ENCODE assay signal across 23 mouse cellular contexts in the genomic region with DNA sequence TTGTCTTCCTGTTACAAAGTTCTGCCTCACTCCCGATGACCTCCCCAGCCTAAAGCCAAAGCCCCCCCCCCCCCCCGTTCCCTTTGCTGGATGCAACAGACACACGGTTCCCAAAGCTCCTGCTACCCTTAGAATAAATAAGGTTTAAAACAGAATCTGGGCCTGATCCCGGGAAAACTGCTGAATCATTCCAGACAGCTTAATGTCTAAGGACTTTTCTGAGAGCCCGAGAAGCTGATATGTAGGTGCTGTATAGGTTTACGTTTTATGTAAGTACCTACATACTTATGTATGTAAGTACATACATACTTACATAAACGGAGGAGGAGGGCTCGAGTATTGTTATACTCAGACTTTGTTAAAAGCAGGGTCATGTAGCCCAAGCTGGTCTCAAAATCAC. TPM values are rescaled to one million over a fixed set of nuclear protein-coding genes. Genes with fewer than 3 reads are reported as not detected.
DNase-seq lines count a peak whose midpoint lies in the region; ATAC-seq and TF ChIP-seq lines count a peak whose summit lies in the region.
"Had no signal": no experiment of that assay in that cellular context is flagged by ENCODE, and none has a peak within 500 bp of the region (broad histone marks: within the 10 kb centered on the region; RNA-seq: fewer than 3 reads in every experiment).

No protein-coding gene starts in this region.

- peak overlapping the region; percentile 92 for H3K27ac ChIP-seq in layer of hippocampus, adult 2 months
- H3K27ac ChIP-seq in cortical plate, adult 2 months (ENCODE audit: insufficient read depth, low read length): peak overlapping the region; percentile 91
- H3K27ac ChIP-seq in liver, embryonic 13.5 days: peak overlapping the region; percentile 94
- H3K27ac ChIP-seq in liver, postnatal 0 days (ENCODE audit: low read depth): peak overlapping the region; percentile 34; the same call in 1 of the 2 replicates
- H3K27ac ChIP-seq: embryonic facial prominence, embryonic 13.5 days; forebrain, embryonic 12.5 days; gastrocnemius, adult 2 months; heart, embryonic 15.5 days; hindbrain, embryonic 13.5 days; hindbrain, postnatal 0 days had no signal

- ATAC-seq in liver, embryonic 13.5 days (ENCODE audit: low read depth): no peak
- ATAC-seq in liver, postnatal 0 days: no peak
- ATAC-seq: forebrain, embryonic 16.5 days; hindbrain, postnatal 0 days had no signal

- intact Hi-C loops in gastrocnemius, postnatal 36 days (cut with DNase I): no loop called here

- DNase-seq in layer of hippocampus, adult 2 months (ENCODE audit: low spot score in 2 of 2): no peak
- no peak for DNase-seq in layer of hippocampus, postnatal 14 days (ENCODE audit: low spot score in 2 of 2)
- no peak for DNase-seq in liver, embryonic 13.5 days
- no peak for DNase-seq in liver, postnatal 0 days
- DNase-seq in gastrocnemius, postnatal 36 days: no peak
- DNase-seq in ovary, postnatal 14 days (ENCODE audit: low spot score): no peak
- DNase-seq: adrenal gland, adult 8-10 months; adrenal gland, postnatal 36 days; cerebellum, adult 11 months; cerebellum, adult 8-10 months; cerebellum, postnatal 14 days; gastrocnemius, adult 2 months; gastrocnemius, postnatal 25 days; heart, adult 11 months; heart, postnatal 14 days had no signal

- peaks cover 14% of the 10 kb centered on the region for H3K4me1 ChIP-seq in cortical plate, adult 2 months (ENCODE audit: control insufficient read depth, insufficient read depth, low read length)
- H3K4me1 ChIP-seq in liver, embryonic 13.5 days (replicated peaks): peaks cover 85% of the 10 kb centered on the region
- H3K4me1 ChIP-seq in liver, postnatal 0 days (ENCODE audit: insufficient read depth): peaks cover 58% of the 10 kb centered on the region
- H3K4me1 ChIP-seq: embryonic facial prominence, embryonic 13.5 days; forebrain, embryonic 12.5 days; hindbrain, embryonic 13.5 days had no signal

- H3K4me2 ChIP-seq in liver, embryonic 13.5 days: peak overlapping the region; percentile 8; the same call in 1 of the 2 replicates
- no peak overlapping the region for H3K4me2 ChIP-seq in liver, postnatal 0 days (ENCODE audit: low read depth, low read length)
- H3K4me2 ChIP-seq: embryonic facial prominence, embryonic 13.5 days; forebrain, embryonic 12.5 days; heart, embryonic 15.5 days; hindbrain, embryonic 13.5 days had no signal

- H3K9me3 ChIP-seq in liver, embryonic 13.5 days (replicated peaks): no peaks in the 10 kb centered on the region
- no peaks in the 10 kb centered on the region for H3K9me3 ChIP-seq in liver, postnatal 0 days (ENCODE audit: low read length)
- H3K9me3 ChIP-seq: embryonic facial prominence, embryonic 13.5 days; forebrain, embryonic 12.5 days; heart, embryonic 10.5 days; heart, embryonic 15.5 days; hindbrain, embryonic 13.5 days had no signal

- peak overlapping the region; percentile 70 for H3K9ac ChIP-seq in liver, embryonic 13.5 days
- no peak overlapping the region for H3K9ac ChIP-seq in liver, postnatal 0 days (replicated peaks)
- H3K9ac ChIP-seq: embryonic facial prominence, embryonic 13.5 days; forebrain, embryonic 12.5 days; heart, embryonic 15.5 days; hindbrain, embryonic 13.5 days had no signal

- TF ChIP-seq EP300 in liver, postnatal 0 days (IDR thresholded peaks at IDR 0.05; ENCODE audit: low read depth): no peak

- WGBS in liver, embryonic 13.5 days (ENCODE audit: insufficient replicate concordance): 61% methylated on average over 8 of the region's 8 CpGs
- 70% methylated on average over 8 of the region's 8 CpGs for WGBS in liver, postnatal 0 days (ENCODE audit: insufficient replicate concordance)

- no peak for TF ChIP-seq CTCF in layer of hippocampus, adult 2 months (conservative IDR thresholded peaks at IDR 0.05)
- TF ChIP-seq CTCF in cortical plate, adult 2 months (IDR thresholded peaks at IDR 0.05; ENCODE audit: extremely low read depth, insufficient read depth, low read length): no peak
- TF ChIP-seq CTCF in liver, postnatal 0 days (IDR thresholded peaks at IDR 0.05; ENCODE audit: low read depth): no peak

- H3K27me3 ChIP-seq in liver, embryonic 13.5 days: no peaks in the 10 kb centered on the region
- no peaks in the 10 kb centered on the region for H3K27me3 ChIP-seq in liver, postnatal 0 days (ENCODE audit: insufficient read depth, low read length)
- H3K27me3 ChIP-seq: embryonic facial prominence, embryonic 13.5 days; forebrain, embryonic 12.5 days; heart, embryonic 15.5 days; hindbrain, embryonic 13.5 days had no signal

- H3K36me3 ChIP-seq in liver, embryonic 13.5 days: peaks cover 28% of the 10 kb centered on the region
- peaks cover 26% of the 10 kb centered on the region for H3K36me3 ChIP-seq in liver, postnatal 0 days (replicated peaks; ENCODE audit: insufficient read depth, low read length)
- H3K36me3 ChIP-seq: forebrain, embryonic 12.5 days had no signal

- no peak overlapping the region for H3K4me3 ChIP-seq in layer of hippocampus, adult 2 months
- H3K4me3 ChIP-seq in cortical plate, adult 2 months (ENCODE audit: insufficient read depth, low read length): no peak overlapping the region
- no peak overlapping the region for H3K4me3 ChIP-seq in liver, embryonic 13.5 days (replicated peaks)
- H3K4me3 ChIP-seq in liver, postnatal 0 days (ENCODE audit: low read depth, low read length): no peak overlapping the region
- H3K4me3 ChIP-seq: embryonic facial prominence, embryonic 13.5 days; forebrain, embryonic 12.5 days; gastrocnemius, adult 2 months; heart, embryonic 10.5 days; heart, embryonic 15.5 days; hindbrain, embryonic 13.5 days had no signal

- no peak for TF ChIP-seq POLR2A in cortical plate, adult 2 months (IDR thresholded peaks at IDR 0.05; ENCODE audit: extremely low read depth, insufficient read depth, low read length)

RNA-seq across cellular contexts. Expression of gene Atg14, which starts 45.1 kb away (rescaled TPM):
- total RNA-seq in layer of hippocampus, adult 2 months (2021): 10 to 100 TPM; 19.7 to 20.9 TPM
- total RNA-seq in layer of hippocampus, postnatal 14 days (2021): 10 to 100 TPM; 14.7 to 15.1 TPM
- polyA plus RNA-seq in cortical plate, adult 2 months (2012; rRNA removed): 14.2 and 15.0 TPM in 2 replicates
- polyA plus RNA-seq in liver, embryonic 13.5 days (2015; fragmentation: Nextera tagmentation; extraction: Ambion mirVana): 5.9 and 6.9 TPM in 2 replicates
- 5.6 and 6.3 TPM in 2 replicates for polyA plus RNA-seq in liver, postnatal 0 days (2015; fragmentation: Nextera tagmentation; extraction: Ambion mirVana)
- 1 to 10 TPM; 6.0 to 8.1 TPM for total RNA-seq in gastrocnemius, postnatal 36 days (2021)

Comparison
In these comparisons a context has a peak if more than half of its experiments do, and no peak if none do; other contexts are left out.
1. H3K27ac ChIP-seq: peak in every context shown above with its lines; median percentile 94 in liver, embryonic 13.5 days; 92 in layer of hippocampus, adult 2 months; 91 in cortical plate, adult 2 months; 34 in liver, postnatal 0 days.